Mouse (Mus musculus) activated CD4-positive, CD25-positive, alpha-beta regulatory T cell, adult 4 months (primary cell): ENCODE data around the gene Lrp1. TPM values are rescaled to one million over a fixed set of nuclear protein-coding genes. Genes with fewer than 3 reads are reported as not detected.
A peak's percentile ranks its signal among the peaks of the same experiment; 100 is the strongest.

Experiments used
- ATAC-seq: one replicate; pipeline ENCODE4 v1.8.0; 2017
- polyA plus RNA-seq, 2 experiments: library from polyadenylated mRNA; unstranded; fragments of 100-300 nt; shearing (Covaris generic); gene quantifications; one replicate each; pipeline ENCODE4 v1.2.1; 2017

Lrp1 gene
- polyA plus RNA-seq, 2 experiments from 2014 or later = 0.57 TPM; not detected in 1

GRCm38 (mm10) chr10:127544375-127544774 is 76.6 kb downstream of the Lrp1 start:
- ATAC-seq = no peak

GRCm38 (mm10) chr10:127543916-127544315 is 77.0 kb downstream of the Lrp1 start:
- no peak for ATAC-seq

- ATAC-seq = no peak
Measured at GRCm38 (mm10) chr10:127542720-127543119, 78.2 kb downstream of the Lrp1 start.

GRCm38 (mm10) chr10:127542084-127542483 is 78.9 kb downstream of the Lrp1 start:
- no peak for ATAC-seq

- no peak for ATAC-seq
Measured at GRCm38 (mm10) chr10:127541510-127541909, 79.4 kb downstream of the Lrp1 start.

- ATAC-seq = no peak
Measured at GRCm38 (mm10) chr10:127537854-127538583, 82.9 kb downstream of the Lrp1 start.

- ATAC-seq = no peak
Measured at GRCm38 (mm10) chr10:127536586-127537314, 84.2 kb downstream of the Lrp1 start.

GRCm38 (mm10) chr10:127534929-127535384 is 86.0 kb downstream of the Lrp1 start:
- peak; percentile 18 for ATAC-seq

GRCm38 (mm10) chr10:127534036-127534928 is 86.7 kb downstream of the Lrp1 start, which contains the start of gene Nxph4:
TSS of gene Nxph4 (minus strand) at chr10:127534559.
- no peak for ATAC-seq

- ATAC-seq = no peak
Measured at GRCm38 (mm10) chr10:127531548-127531947, 89.4 kb downstream of the Lrp1 start.

- ATAC-seq = no peak
Measured at GRCm38 (mm10) chr10:127530945-127531344, 90.0 kb downstream of the Lrp1 start.

GRCm38 (mm10) chr10:127527481-127527880 is 93.5 kb downstream of the Lrp1 start:
- no peak for ATAC-seq

GRCm38 (mm10) chr10:127526681-127527080 is 94.3 kb downstream of the Lrp1 start:
- ATAC-seq = no peak

GRCm38 (mm10) chr10:127526048-127526447 is 94.9 kb downstream of the Lrp1 start:
- ATAC-seq = no peak

GRCm38 (mm10) chr10:127524646-127525255 is 96.2 kb downstream of the Lrp1 start:
- no peak for ATAC-seq

- peak; percentile 52 for ATAC-seq
Measured at GRCm38 (mm10) chr10:127522088-127522581, 98.8 kb downstream of the Lrp1 start, which contains the start of gene Shmt2. TSS of gene Shmt2 (minus strand) at chr10:127522444.

GRCm38 (mm10) chr10:127521611-127522080 is 99.3 kb downstream of the Lrp1 start:
- ATAC-seq = peak; percentile 67

GRCm38 (mm10) chr10:127520714-127521357 is 100.1 kb downstream of the Lrp1 start:
- no peak for ATAC-seq

GRCm38 (mm10) chr10:127519903-127520713 is 100.8 kb downstream of the Lrp1 start:
- ATAC-seq = no peak

GRCm38 (mm10) chr10:127519041-127519701 is 101.8 kb downstream of the Lrp1 start:
- ATAC-seq = no peak
